Mouse (Mus musculus) megakaryocyte, embryonic 14.5 days (primary cell): ENCODE data around the gene Atad1. TPM values are rescaled to one million over a fixed set of nuclear protein-coding genes. Genes with fewer than 3 reads are reported as not detected.
"Not testable (repeated sequence)": the region's sequence is repeated elsewhere in the genome, so short reads cannot be mapped to it uniquely, and the experiment has no call there.

Source experiments
- H3K27me3 ChIP-seq: replicated peaks from 2 replicates; pipeline ENCODE3; 2012; ENCODE audit warnings: inconsistent platforms
- H3K36me3 ChIP-seq: replicated peaks from 2 replicates; pipeline ENCODE3; 2012; ENCODE audit warnings: low read length, inconsistent platforms, mixed read lengths
- H3K4me1 ChIP-seq: 2 replicates; pipeline ENCODE4 v1.6.1; 2012; ENCODE audit warnings: inconsistent platforms
- H3K4me3 ChIP-seq: replicated peaks from 2 replicates; pipeline ENCODE3; 2012; ENCODE audit warnings: moderate library complexity, mild to moderate bottlenecking, inconsistent platforms
- H3K9me3 ChIP-seq: 2 replicates; pipeline ENCODE4 v1.6.1; 2012; ENCODE audit warnings: inconsistent platforms
- FLI1 ChIP-seq: IDR thresholded peaks from 2 replicates; pipeline ENCODE4 v1.6.1; 2012; ENCODE audit warnings: low read length, inconsistent platforms, mixed read lengths
- GATA1 ChIP-seq: IDR thresholded peaks from 3 replicates; pipeline ENCODE4 v1.6.1; 2012; ENCODE audit warnings: mixed read lengths, low read length, inconsistent platforms, borderline replicate concordance
- polyA plus RNA-seq: library from polyadenylated mRNA; stranded (reverse); fragments of >175 nt; gene quantifications from 2 replicates; pipeline ENCODE4 v1.2.3, GENCODE M21; 2012; ENCODE audit warnings: low replicate concordance; ENCODE audit not compliant: insufficient read depth

Atad1 gene
- 2.4 TPM in 1 of 2 replicates, not detected in the other for polyA plus RNA-seq

GRCm38 (mm10) chr19:32739686-32740085 lies at the start of gene Atad1:
Atad1 (minus strand) TSS chr19:32739786.
- no peaks in the 10 kb centered on the region for H3K36me3 ChIP-seq
- TF ChIP-seq GATA1 = no peak
- TF ChIP-seq FLI1 = no peak
- H3K4me3 ChIP-seq = no peak within 1 kb of the TSS
- peaks cover 8% of the 10 kb centered on the region; the same call in 1 of the 2 replicates for H3K4me1 ChIP-seq
- no peaks in the 10 kb centered on the region for H3K9me3 ChIP-seq
- H3K27me3 ChIP-seq = no peaks in the 10 kb centered on the region

GRCm38 (mm10) chr19:32788016-32788415 lies 48.4 kb upstream of the Atad1 start:
- not testable (repeated sequence) for H3K27me3 ChIP-seq, H3K9me3 ChIP-seq
- H3K4me1 ChIP-seq = peaks cover 52% of the 10 kb centered on the region
- H3K36me3 ChIP-seq = peaks cover 25% of the 10 kb centered on the region
- peak overlapping the region; percentile 65 for H3K4me3 ChIP-seq

- not testable (repeated sequence) for H3K27me3 ChIP-seq, H3K9me3 ChIP-seq, H3K4me3 ChIP-seq
- Histone ChIP-seq H3K36me3 (peaks cover 28% of the 10 kb centered on the region), H3K4me1 (peaks cover 54% of the 10 kb centered on the region)
Measured at GRCm38 (mm10) chr19:32787388-32787787, 47.8 kb upstream of the Atad1 start.

GRCm38 (mm10) chr19:32781305-32782071 lies 41.9 kb upstream of the Atad1 start:
- Histone ChIP-seq H3K27me3 (no peaks in the 10 kb centered on the region), H3K9me3 (no peaks in the 10 kb centered on the region), H3K36me3 (peaks cover 26% of the 10 kb centered on the region), H3K4me3 (no peak overlapping the region), H3K4me1 (peaks cover 29% of the 10 kb centered on the region)
- TF ChIP-seq GATA1 (no peak), FLI1 (no peak)

- Histone ChIP-seq H3K4me3 (no peak overlapping the region), H3K9me3 (no peaks in the 10 kb centered on the region), H3K27me3 (no peaks in the 10 kb centered on the region), H3K36me3 (peaks cover 22% of the 10 kb centered on the region), H3K4me1 (peaks cover 40% of the 10 kb centered on the region)
- no peak for TF ChIP-seq GATA1
Measured at GRCm38 (mm10) chr19:32779131-32779530, 39.5 kb upstream of the Atad1 start.

- TF ChIP-seq FLI1 (no peak), GATA1 (no peak)
- H3K9me3 ChIP-seq = no peaks in the 10 kb centered on the region
- H3K36me3 ChIP-seq = peaks cover 19% of the 10 kb centered on the region
Measured at GRCm38 (mm10) chr19:32778411-32778810, 38.8 kb upstream of the Atad1 start.

GRCm38 (mm10) chr19:32762493-32762892 lies 22.9 kb upstream of the Atad1 start:
- TF ChIP-seq FLI1 = no peak
- TF ChIP-seq GATA1 = no peak
- no peak overlapping the region for H3K4me3 ChIP-seq
- H3K36me3 ChIP-seq = peaks cover 37% of the 10 kb centered on the region
- H3K4me1 ChIP-seq = peaks cover 42% of the 10 kb centered on the region
- no peaks in the 10 kb centered on the region for H3K9me3 ChIP-seq
- H3K27me3 ChIP-seq = peaks cover 7% of the 10 kb centered on the region

More at GRCm38 (mm10) chr19:32778411-32778810, 38.8 kb upstream of the Atad1 start:
- peaks cover 43% of the 10 kb centered on the region for H3K4me1 ChIP-seq
- H3K4me3 ChIP-seq = no peak overlapping the region
- H3K27me3 ChIP-seq = no peaks in the 10 kb centered on the region

- Histone ChIP-seq H3K4me3 (peak overlapping the region; percentile 53), H3K4me1 (peaks cover 37% of the 10 kb centered on the region), H3K9me3 (no peaks in the 10 kb centered on the region), H3K27me3 (peaks cover 8% of the 10 kb centered on the region), H3K36me3 (peaks cover 31% of the 10 kb centered on the region)
- TF ChIP-seq GATA1 (no peak), FLI1 (no peak)
Measured at GRCm38 (mm10) chr19:32761162-32761561, 21.6 kb upstream of the Atad1 start.

- H3K4me3 ChIP-seq = peak overlapping the region; percentile 99
- H3K36me3 ChIP-seq = peaks cover 25% of the 10 kb centered on the region
- peaks cover 36% of the 10 kb centered on the region for H3K4me1 ChIP-seq
- no peaks in the 10 kb centered on the region for H3K9me3 ChIP-seq
- peaks cover 8% of the 10 kb centered on the region for H3K27me3 ChIP-seq
- TF ChIP-seq GATA1 = no peak
- no peak for TF ChIP-seq FLI1
Measured at GRCm38 (mm10) chr19:32760499-32760898, 20.9 kb upstream of the Atad1 start.

- peaks cover 43% of the 10 kb centered on the region for H3K4me1 ChIP-seq
- H3K36me3 ChIP-seq = peaks cover 19% of the 10 kb centered on the region
- no peak for TF ChIP-seq FLI1
- TF ChIP-seq GATA1 = no peak
- H3K27me3 ChIP-seq = peaks cover 8% of the 10 kb centered on the region
- peak overlapping the region; percentile 99 for H3K4me3 ChIP-seq
- no peaks in the 10 kb centered on the region for H3K9me3 ChIP-seq
Measured at GRCm38 (mm10) chr19:32759357-32760024, 19.9 kb upstream of the Atad1 start.
